In the genomic region with DNA sequence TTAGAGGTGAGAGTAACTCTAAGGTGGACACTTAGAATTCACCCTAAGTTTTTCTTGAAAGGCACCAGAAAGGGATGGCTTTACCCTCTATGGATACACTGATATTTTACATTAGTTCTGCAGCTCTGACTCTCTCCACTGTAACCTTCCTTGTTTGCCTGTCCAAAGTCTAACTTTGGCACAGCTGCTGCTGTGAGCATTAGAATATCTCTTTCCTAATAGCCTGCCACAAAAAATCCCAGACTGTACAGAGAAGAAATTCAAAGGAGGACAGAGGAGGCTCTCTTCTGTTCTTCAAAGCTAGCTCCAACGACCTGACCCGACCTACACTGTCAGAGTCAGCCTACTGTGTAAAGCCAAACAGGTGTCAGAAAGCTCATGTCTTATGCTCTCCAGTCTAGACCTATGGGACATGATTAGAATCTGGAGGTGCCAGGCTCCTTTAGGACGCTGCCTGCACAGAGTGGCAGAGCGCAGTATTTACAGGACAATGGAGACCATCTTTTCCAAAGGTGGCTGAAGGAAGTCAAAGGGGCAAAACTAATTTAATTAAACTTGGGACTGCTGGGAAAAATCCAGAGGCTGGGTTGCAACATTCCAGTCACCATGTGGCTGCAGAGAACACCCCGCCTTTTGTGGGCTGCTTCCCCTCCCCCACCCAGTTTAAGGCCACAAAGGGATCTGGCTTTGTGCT, we compare ENCODE assay signal across 9 mouse cellular contexts. TPM values are rescaled to one million over a fixed set of nuclear protein-coding genes. Genes with fewer than 3 reads are reported as not detected.
DNase-seq lines count a peak whose midpoint lies in the region; ATAC-seq and TF ChIP-seq lines count a peak whose summit lies in the region.
"Had no signal": no experiment of that assay in that cellular context is flagged by ENCODE, and none has a peak within 500 bp of the region (broad histone marks: within the 10 kb centered on the region; RNA-seq: fewer than 3 reads in every experiment).

No protein-coding gene starts in this region.

- H3K27me3 ChIP-seq in ES-Bruce4 (ENCODE audit: control insufficient read depth, insufficient read depth, low read length, poor library complexity, severe bottlenecking): no peaks in the 10 kb centered on the region
- no peaks in the 10 kb centered on the region for H3K27me3 ChIP-seq in heart, embryonic 12.5 days (replicated peaks)
- H3K27me3 ChIP-seq in kidney, embryonic 15.5 days: no peaks in the 10 kb centered on the region

- peak; percentile 74 for DNase-seq in embryo, embryonic 9.5 days (ENCODE audit: extremely low spot score)
- DNase-seq in lung, postnatal 25 days (ENCODE audit: low spot score): peak; percentile 16
- no peak for DNase-seq in right cerebral cortex, postnatal 36 days (ENCODE audit: low spot score in 2 of 2)
- no peak for DNase-seq in urinary bladder, adult 18-20 months (ENCODE audit: low spot score in 2 of 2)
- DNase-seq in left cerebral cortex, adult 8-10 months (ENCODE audit: low spot score in 2 of 2): no peak

- no peaks in the 10 kb centered on the region for H3K9me3 ChIP-seq in ES-Bruce4 (replicated peaks; ENCODE audit: control insufficient read depth, insufficient read depth, low read length, poor library complexity, severe bottlenecking)
- H3K9me3 ChIP-seq in heart, embryonic 12.5 days (replicated peaks): no peaks in the 10 kb centered on the region
- H3K9me3 ChIP-seq in kidney, embryonic 15.5 days (replicated peaks): no peaks in the 10 kb centered on the region
- H3K9me3 ChIP-seq: megakaryocyte, embryonic 14.5 days had no signal

- WGBS in heart, embryonic 12.5 days: 24% methylated on average over 5 of the region's 5 CpGs
- WGBS in kidney, embryonic 15.5 days: 25% methylated on average over 5 of the region's 5 CpGs

- TF ChIP-seq CTCF in ES-Bruce4 (IDR thresholded peaks at IDR 0.05; ENCODE audit: low read depth, low read length): no peak

- H3K27ac ChIP-seq in ES-Bruce4 (ENCODE audit: insufficient read depth, low read length): peak overlapping the region; percentile 77
- peak overlapping the region; percentile 56 for H3K27ac ChIP-seq in heart, embryonic 12.5 days (ENCODE audit: poor library complexity, severe bottlenecking)
- H3K27ac ChIP-seq in kidney, embryonic 15.5 days: peak overlapping the region; percentile 85

- peaks cover 19% of the 10 kb centered on the region for H3K36me3 ChIP-seq in ES-Bruce4 (ENCODE audit: control insufficient read depth, insufficient read depth, low read length, poor library complexity, severe bottlenecking)
- peaks cover 18% of the 10 kb centered on the region for H3K36me3 ChIP-seq in heart, embryonic 12.5 days
- peaks cover 27% of the 10 kb centered on the region for H3K36me3 ChIP-seq in kidney, embryonic 15.5 days

- H3K4me2 ChIP-seq in heart, embryonic 12.5 days: peak overlapping the region; percentile 14; the same call in 1 of the 2 replicates
- H3K4me2 ChIP-seq in kidney, embryonic 15.5 days: peak overlapping the region; percentile 23; the same call in 1 of the 2 replicates

- TF ChIP-seq EP300 in ES-Bruce4 (IDR thresholded peaks at IDR 0.05; ENCODE audit: insufficient read depth, low read depth, low read length): peak; percentile 89

- no peak overlapping the region for H3K4me3 ChIP-seq in ES-Bruce4 (ENCODE audit: low read depth, low read length)
- no peak overlapping the region for H3K4me3 ChIP-seq in heart, embryonic 12.5 days
- no peak overlapping the region for H3K4me3 ChIP-seq in kidney, embryonic 15.5 days (replicated peaks)
- H3K4me3 ChIP-seq: megakaryocyte, embryonic 14.5 days had no signal

- ATAC-seq in heart, embryonic 12.5 days (ENCODE audit: insufficient number of reproducible peaks, low FRiP score): no peak; the same call in 1 of the 2 replicates
- peak; percentile 30; the same call in 1 of the 2 replicates for ATAC-seq in kidney, embryonic 15.5 days (replicated peaks; ENCODE audit: low FRiP score)

- H3K9ac ChIP-seq in ES-Bruce4 (ENCODE audit: low read depth, poor library complexity, severe bottlenecking): no peak overlapping the region
- H3K9ac ChIP-seq in heart, embryonic 12.5 days: no peak overlapping the region
- no peak overlapping the region for H3K9ac ChIP-seq in kidney, embryonic 15.5 days

- H3K4me1 ChIP-seq in ES-Bruce4 (ENCODE audit: control insufficient read depth, insufficient read depth, low read length): peaks cover 7% of the 10 kb centered on the region
- H3K4me1 ChIP-seq in heart, embryonic 12.5 days (replicated peaks): peaks cover 49% of the 10 kb centered on the region
- H3K4me1 ChIP-seq in kidney, embryonic 15.5 days: peaks cover 69% of the 10 kb centered on the region

- TF ChIP-seq POLR2A in ES-Bruce4 (IDR thresholded peaks at IDR 0.05; ENCODE audit: insufficient read depth, low read length): no peak

RNA-seq across cellular contexts. Expression of gene Rnd3, which starts 9.5 kb away (rescaled TPM):
- polyA plus RNA-seq in ES-Bruce4 (2011; ENCODE audit: insufficient read depth, insufficient read length, low read depth, missing spikeins): 64.0 and 69.9 TPM in 2 replicates
- polyA plus RNA-seq in heart, embryonic 12.5 days (2016; fragmentation: Nextera tagmentation; extraction: Ambion mirVana): 38.2 and 40.2 TPM in 2 replicates
- polyA plus RNA-seq in kidney, embryonic 15.5 days (2015; fragmentation: Nextera tagmentation; extraction: Ambion mirVana): 41.6 and 43.5 TPM in 2 replicates
- total RNA-seq in left cerebral cortex, adult 8-10 months (2022): 10 to 100 TPM; 12.7 to 15.4 (median 13.9) TPM

Comparison
In these comparisons a context has a peak if more than half of its experiments do, and no peak if none do; other contexts are left out.
1. DNase-seq: peak in embryo, embryonic 9.5 days (single experiment) and lung, postnatal 25 days (single experiment); none in right cerebral cortex, postnatal 36 days (0 of 2), urinary bladder, adult 18-20 months (0 of 2) and left cerebral cortex, adult 8-10 months (0 of 2).
2. Peak in every context shown above with its lines, with median percentiles within 50 percentile points of each other: H3K27ac ChIP-seq.